Mouse (Mus musculus) midbrain, postnatal 0 days (tissue): ENCODE results near the gene Oxsr1. TPM values are rescaled to one million over a fixed set of nuclear protein-coding genes. Genes with fewer than 3 reads are reported as not detected.
A peak's percentile ranks its signal among the peaks of the same experiment; 100 is the strongest.

Experiments used
- ATAC-seq: fragments of 200-750 bp; cut with Nextera tagmentation; 2 replicates; pipeline ENCODE4 v1.8.0; 2017; ENCODE audit warnings: moderate number of reproducible peaks, mild to moderate bottlenecking, moderate TSS enrichment, moderate library complexity; ENCODE audit not compliant: low FRiP score
- DNase-seq: peaks from one replicate; pipeline ENCODE4 v3.0.0-alpha.2; 2015; ENCODE audit warnings: low spot score
- H3K27ac ChIP-seq: fragments of 300-500 bp; sonication (generic); 2 replicates; pipeline ENCODE4 v1.5.1; 2014; ENCODE audit warnings: low read depth, mild to moderate bottlenecking, low read length, mixed read lengths
- H3K27me3 ChIP-seq: fragments of 300-500 bp; sonication (generic); 2 replicates; pipeline ENCODE4 v1.6.1; 2014; ENCODE audit warnings: low read length, control low read depth, mixed read lengths; ENCODE audit not compliant: insufficient read depth
- H3K36me3 ChIP-seq: fragments of 300-500 bp; sonication (generic); 2 replicates; pipeline ENCODE4 v1.6.1; 2014; ENCODE audit warnings: low read length, control low read depth, mixed read lengths; ENCODE audit not compliant: insufficient read depth
- H3K4me1 ChIP-seq: fragments of 300-500 bp; sonication (generic); 2 replicates; pipeline ENCODE4 v1.6.1; 2014; ENCODE audit warnings: mild to moderate bottlenecking, control low read depth, antibody characterized with exemption, low read length, mixed read lengths; ENCODE audit not compliant: insufficient read depth
- H3K4me2 ChIP-seq: fragments of 300-500 bp; sonication (generic); 2 replicates; pipeline ENCODE4 v1.6.1; 2014; ENCODE audit warnings: low read depth, mild to moderate bottlenecking, low read length, mixed read lengths; ENCODE audit not compliant: poor library complexity, severe bottlenecking
- H3K4me3 ChIP-seq: fragments of 300-500 bp; sonication (generic); 2 replicates; pipeline ENCODE4 v1.5.1; 2014; ENCODE audit warnings: low read depth, mild to moderate bottlenecking, low read length, moderate library complexity
- H3K9ac ChIP-seq: fragments of 300-500 bp; sonication (generic); replicated peaks from 2 replicates; pipeline ENCODE4 v1.6.1; 2014; ENCODE audit warnings: mild to moderate bottlenecking, low read length, moderate library complexity, mixed read lengths; ENCODE audit not compliant: poor library complexity, severe bottlenecking
- H3K9me3 ChIP-seq: fragments of 300-500 bp; sonication (generic); 2 replicates; pipeline ENCODE4 v1.6.1; 2016; ENCODE audit warnings: low read length, control low read depth
- CTCF ChIP-seq: IDR thresholded peaks from 2 replicates; pipeline ENCODE4 v1.5.1; 2016; ENCODE audit warnings: antibody characterized with exemption, mild to moderate bottlenecking
- WGBS: fragments of 180-500 bp; shearing (Covaris S2); extraction: QIAGEN DNeasy Blood & Tissue Kit; methylation state at CpG from one replicate; pipeline ENCODE4 v1.1.7; 2014; 5-methylcytosine and 5-hydroxymethylcytosine counted together
- polyA plus RNA-seq: library from polyadenylated mRNA; unstranded; fragments of >200 nt; fragmentation: Nextera tagmentation; extraction: Ambion mirVana; gene quantifications from 2 replicates; pipeline ENCODE4 v1.2.1, GENCODE M21; 2015
- total RNA-seq: library from RNA; depleted of rRNA; stranded (reverse); fragments of >200 nt; gene quantifications from 2 replicates; pipeline ENCODE4 v1.2.3, GENCODE M21; 2014

Oxsr1 gene
- total and polyA plus RNA-seq, 2 experiments from 2014 or later = 10.7 to 38.5 TPM

DNA sequence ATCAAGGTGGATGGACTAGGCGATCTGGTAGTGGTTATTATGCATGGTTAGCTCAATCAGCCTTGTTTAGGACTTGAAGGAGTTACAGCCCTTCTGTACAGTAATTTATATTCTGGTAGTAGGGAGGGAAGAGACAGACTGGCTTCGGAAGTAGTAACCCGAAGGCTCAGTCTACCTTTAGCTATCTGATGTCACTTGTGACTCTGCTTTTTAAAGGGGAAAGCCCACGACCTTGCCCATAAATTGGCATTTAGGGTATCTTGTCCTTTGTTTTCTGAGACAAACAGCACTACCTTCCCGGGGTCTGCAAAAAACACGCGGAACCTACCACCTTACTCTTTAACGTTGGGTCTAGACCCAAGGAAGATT is 18.0 kb upstream of the Oxsr1 start:
- Histone ChIP-seq H3K4me3 (peak overlapping the region; percentile 73), H3K27ac (peak overlapping the region; percentile 53), H3K27me3 (no peaks in the 10 kb centered on the region), H3K36me3 (peaks cover 14% of the 10 kb centered on the region), H3K4me1 (peaks cover 9% of the 10 kb centered on the region; the same call in 1 of the 2 replicates), H3K9ac (0 out of 2 replicates have a peak overlapping the region, but pooled peaks have one; percentile 79), H3K9me3 (no peaks in the 10 kb centered on the region), H3K4me2 (peak overlapping the region; percentile 76)
- ATAC-seq (no peak), DNase-seq (no peak)
- 6% methylated on average over 8 of the region's 8 CpGs for WGBS
- TF ChIP-seq CTCF = no peak

DNA sequence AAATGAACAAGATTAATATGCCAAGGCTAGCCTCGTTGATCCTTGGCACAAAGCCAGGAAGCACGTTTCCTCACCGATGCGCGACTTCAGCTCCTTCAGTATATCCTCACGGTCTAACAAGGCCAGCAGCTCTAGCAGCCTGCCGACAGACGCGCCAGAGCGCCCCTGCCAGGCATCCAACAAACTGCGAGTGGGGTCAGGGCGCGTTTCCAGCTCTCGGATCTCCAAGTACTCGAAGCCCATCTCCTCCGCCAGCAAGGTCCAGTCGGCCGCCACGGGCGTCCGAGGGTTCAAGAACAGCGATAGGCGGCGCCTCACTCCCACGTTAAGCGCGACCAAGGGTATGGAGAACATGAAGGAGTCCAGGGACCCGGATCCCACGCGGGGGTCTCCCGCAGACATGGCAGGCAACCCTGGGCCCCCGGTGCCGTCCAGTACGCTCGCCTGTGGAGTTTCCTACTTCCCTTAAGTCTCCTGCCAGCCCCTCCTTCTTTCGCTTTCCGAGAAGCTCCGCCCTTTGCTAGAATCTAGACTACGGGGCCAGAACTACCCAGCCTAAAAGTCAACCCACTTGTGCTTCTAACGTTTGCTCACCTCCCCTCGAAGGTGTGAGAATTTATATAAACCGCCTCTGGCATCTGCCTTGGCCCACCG is 17.5 kb upstream of the Oxsr1 start, which contains the start of gene Acaa1a:
Gene Acaa1a (plus strand): TSS at position 119 of the 654 bp plus-strand sequence.
- H3K27ac ChIP-seq = peak within 1 kb of the TSS; percentile 53
- TF ChIP-seq CTCF = peak; percentile 39
- DNase-seq (peak; percentile 64), ATAC-seq (no peak)
- peaks cover 11% of the 10 kb centered on the region for H3K36me3 ChIP-seq
- peaks cover 9% of the 10 kb centered on the region; the same call in 1 of the 2 replicates for H3K4me1 ChIP-seq
- H3K4me2 ChIP-seq = peak within 1 kb of the TSS; percentile 76
- peak within 1 kb of the TSS; percentile 73 for H3K4me3 ChIP-seq
- H3K27me3 ChIP-seq = no peaks in the 10 kb centered on the region
- peak within 1 kb of the TSS; percentile 79; the same call in 1 of the 2 replicates for H3K9ac ChIP-seq
- WGBS = under 1% methylated on average over 43 of the region's 43 CpGs
- no peaks in the 10 kb centered on the region for H3K9me3 ChIP-seq

DNA sequence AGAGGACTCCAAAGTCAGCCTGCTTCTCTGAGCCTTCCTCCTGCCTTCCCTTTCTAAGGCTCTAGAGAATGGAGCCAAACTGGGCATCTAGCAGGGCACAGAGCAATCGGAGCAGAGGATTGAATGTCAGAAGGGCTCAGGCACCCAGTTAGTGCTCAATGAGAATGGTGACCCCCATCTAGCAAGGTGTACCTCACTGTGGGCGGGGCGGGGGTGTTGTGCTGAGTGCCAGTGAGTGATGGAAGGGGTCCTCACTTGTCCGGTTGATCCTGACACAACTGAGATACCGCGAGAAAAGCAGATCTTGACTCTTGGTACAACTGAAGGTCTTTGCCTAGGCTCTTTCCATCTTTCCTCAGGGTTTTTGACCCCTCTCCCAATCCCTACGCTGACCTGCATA is 16.9 kb upstream of the Oxsr1 start:
- WGBS = 57% methylated on average over 7 of the region's 7 CpGs
- 0 out of 2 replicates have a peak overlapping the region, but pooled peaks have one; percentile 46 for H3K9ac ChIP-seq

DNA sequence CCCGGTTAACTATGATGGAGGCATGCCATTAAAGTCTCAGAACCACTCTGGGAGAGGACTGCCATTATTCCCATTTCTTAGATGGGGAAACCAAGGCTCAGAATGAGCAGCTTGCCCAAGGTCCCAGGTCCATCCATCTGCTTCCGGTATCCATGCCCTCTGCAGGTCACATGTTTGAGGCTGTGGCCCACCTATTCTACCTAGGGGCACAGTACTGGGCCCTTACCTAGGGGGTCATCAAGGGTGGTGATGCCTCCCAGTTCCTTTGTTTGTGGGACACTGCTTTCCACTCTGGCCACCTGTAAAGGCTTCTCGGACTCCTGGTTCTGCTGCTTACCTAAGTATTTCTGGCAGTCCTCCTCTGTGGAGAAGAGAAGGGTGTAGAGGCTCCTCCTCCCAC is 16.1 kb upstream of the Oxsr1 start:
- Histone ChIP-seq H3K27ac (no peak overlapping the region), H3K4me3 (no peak overlapping the region), H3K27me3 (no peaks in the 10 kb centered on the region), H3K36me3 (peaks cover 2% of the 10 kb centered on the region; the same call in 1 of the 2 replicates), H3K9ac (no peak overlapping the region), H3K4me2 (no peak overlapping the region), H3K9me3 (no peaks in the 10 kb centered on the region), H3K4me1 (peaks cover 9% of the 10 kb centered on the region; the same call in 1 of the 2 replicates)
- 93% methylated on average over 3 of the region's 3 CpGs for WGBS
- DNase-seq (no peak), ATAC-seq (no peak)
- no peak for TF ChIP-seq CTCF

More for the DNA sequence above, 16.9 kb upstream of the Oxsr1 start:
- H3K4me2 ChIP-seq = peak overlapping the region; percentile 76
- DNase-seq (no peak), ATAC-seq (no peak)
- no peaks in the 10 kb centered on the region for H3K27me3 ChIP-seq
- H3K27ac ChIP-seq = no peak overlapping the region
- H3K36me3 ChIP-seq = peaks cover 7% of the 10 kb centered on the region; the same call in 1 of the 2 replicates
- H3K4me3 ChIP-seq = peak overlapping the region; percentile 73; the same call in 1 of the 2 replicates
- no peaks in the 10 kb centered on the region for H3K9me3 ChIP-seq
- peaks cover 9% of the 10 kb centered on the region; the same call in 1 of the 2 replicates for H3K4me1 ChIP-seq
- TF ChIP-seq CTCF = no peak

DNA sequence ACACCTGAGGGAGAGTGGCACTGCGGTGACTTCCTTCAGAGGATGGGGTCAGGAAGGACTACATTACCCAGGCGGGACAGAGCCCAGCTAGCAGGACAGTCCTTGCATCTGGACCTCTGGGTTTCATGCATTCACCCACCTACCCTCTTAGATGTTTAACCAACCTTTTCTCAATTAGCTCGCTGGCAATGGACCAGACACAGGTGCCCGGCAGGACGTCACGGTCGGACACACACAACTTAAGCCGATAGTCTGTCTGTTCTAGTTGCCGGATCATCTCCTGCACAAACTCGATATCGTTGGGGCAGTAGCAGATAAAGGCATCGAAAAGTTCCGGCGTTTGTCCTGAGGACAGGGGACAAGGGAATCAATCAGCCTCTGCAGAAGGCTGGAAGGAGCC is 15.6 kb upstream of the Oxsr1 start:
- Histone ChIP-seq H3K27ac (no peak overlapping the region), H3K36me3 (no peaks in the 10 kb centered on the region), H3K9ac (no peak overlapping the region), H3K4me2 (no peak overlapping the region), H3K27me3 (no peaks in the 10 kb centered on the region), H3K4me1 (peaks cover 9% of the 10 kb centered on the region; the same call in 1 of the 2 replicates), H3K4me3 (no peak overlapping the region), H3K9me3 (no peaks in the 10 kb centered on the region)
- 92% methylated on average over 14 of the region's 14 CpGs for WGBS
- no peak for DNase-seq
- no peak for ATAC-seq
- no peak for TF ChIP-seq CTCF

DNA sequence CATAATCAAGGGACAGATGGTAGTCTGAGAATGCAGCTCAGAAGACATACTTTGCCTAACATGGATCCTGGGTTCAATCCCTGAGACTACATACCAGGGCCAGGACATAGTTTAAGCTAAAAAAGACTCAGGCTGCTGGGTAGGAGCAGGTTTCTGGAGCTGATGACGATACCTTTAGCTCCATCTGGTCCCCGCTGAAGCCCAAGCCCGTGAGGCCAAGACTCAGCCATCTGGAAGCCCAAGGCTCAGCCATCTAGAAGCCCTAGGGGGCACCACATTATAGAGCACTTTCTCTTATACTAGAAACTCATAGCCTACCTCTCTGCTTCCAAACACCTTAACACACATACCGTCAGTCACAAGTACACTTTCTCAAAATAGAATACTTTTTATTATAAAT is 13.3 kb upstream of the Oxsr1 start:
- Histone ChIP-seq H3K4me2 (no peak overlapping the region), H3K27me3 (no peaks in the 10 kb centered on the region), H3K4me1 (no peaks in the 10 kb centered on the region), H3K36me3 (no peaks in the 10 kb centered on the region), H3K4me3 (no peak overlapping the region), H3K9me3 (no peaks in the 10 kb centered on the region), H3K27ac (no peak overlapping the region), H3K9ac (no peak overlapping the region)
- ATAC-seq = no peak
- TF ChIP-seq CTCF = no peak
- WGBS = 80% methylated on average over 4 of the region's 4 CpGs
- DNase-seq = no peak
